Mouse (Mus musculus): ENCODE results near the gene Dock2. TPM values are rescaled to one million over a fixed set of nuclear protein-coding genes. Genes with fewer than 3 reads are reported as not detected.
"Not testable (repeated sequence)": the region's sequence is repeated elsewhere in the genome, so short reads cannot be mapped to it uniquely, and the experiment has no call there.

Gene Dock2
- 1.5 and 2.1 TPM in 2 replicates for polyA plus RNA-seq (2012; rRNA removed)

DNA sequence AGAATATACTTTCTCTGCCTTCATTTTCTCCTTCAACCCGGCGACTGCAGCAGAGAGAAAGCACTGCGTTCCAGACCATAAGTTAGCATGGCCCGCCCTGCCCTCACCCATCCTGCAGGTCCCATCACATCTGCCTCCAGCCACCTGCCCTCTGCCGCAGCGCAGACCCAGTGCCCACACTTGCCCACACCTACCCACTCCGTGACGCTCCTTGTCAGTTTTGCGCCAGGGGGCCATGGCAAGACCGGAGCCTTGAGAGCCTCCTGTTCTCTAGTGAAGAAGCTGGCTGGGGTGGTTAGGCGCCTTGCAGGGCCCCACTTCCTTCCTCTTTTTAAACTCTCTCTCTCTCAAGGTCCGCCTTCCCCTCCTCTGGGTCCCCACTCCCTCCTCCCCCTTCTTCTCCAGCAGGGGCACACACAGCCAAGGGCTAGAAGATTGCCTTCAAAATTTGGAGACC, at the start of gene Dock2:
Gene Dock2, minus strand, starts transcription at position 306 of the 457 bp plus-strand sequence.
- no peak for DNase-seq (ENCODE audit: extremely low spot score in 1 of 2, low spot score in 1 of 2)

DNA sequence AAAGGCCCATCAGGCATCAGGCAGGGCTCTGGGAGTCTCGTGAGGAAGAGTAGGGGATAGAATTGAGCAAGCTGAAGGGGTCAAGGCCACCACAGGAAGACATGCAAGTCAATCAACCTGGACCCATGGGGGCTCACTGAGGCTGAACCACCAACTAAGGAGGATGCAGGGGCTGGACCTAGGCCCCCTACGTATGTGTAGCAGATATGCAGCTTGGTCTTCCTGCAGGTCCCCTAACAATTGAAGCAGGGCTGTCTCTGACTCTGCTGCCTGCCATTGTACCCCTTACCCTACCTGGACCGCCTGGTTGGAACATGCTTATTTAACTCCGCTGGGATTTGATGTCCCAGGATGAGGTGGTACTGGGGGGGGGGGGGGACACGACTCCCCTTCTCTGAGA, 49.0 kb upstream of the Dock2 start:
- DNase-seq (ENCODE audit: extremely low spot score in 1 of 2, low spot score in 1 of 2): no peak

- no peak for DNase-seq (ENCODE audit: extremely low spot score in 1 of 2, low spot score in 1 of 2)
Measured at GRCm38 (mm10) chr11:34827803-34828202, 44.1 kb upstream of the Dock2 start.

DNA sequence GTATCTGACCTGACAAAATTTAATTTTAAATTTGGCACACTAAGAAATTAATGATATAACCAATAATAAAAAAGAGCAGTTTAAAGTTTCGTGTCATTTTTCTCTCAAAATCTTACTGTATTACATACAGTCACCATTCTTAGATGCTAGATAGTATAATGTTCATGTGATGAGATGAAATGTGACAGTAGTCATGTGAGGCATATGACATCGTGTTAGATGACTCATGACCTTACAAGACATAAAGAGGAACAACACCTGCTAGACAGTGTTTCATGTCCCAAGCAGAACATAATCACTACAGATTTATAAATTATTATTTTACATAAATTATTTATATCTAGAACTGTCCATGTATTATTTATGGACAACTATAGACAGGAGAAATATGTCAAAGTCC, 43.2 kb upstream of the Dock2 start:
- DNase-seq (ENCODE audit: extremely low spot score in 1 of 2, low spot score in 1 of 2): no peak

DNA sequence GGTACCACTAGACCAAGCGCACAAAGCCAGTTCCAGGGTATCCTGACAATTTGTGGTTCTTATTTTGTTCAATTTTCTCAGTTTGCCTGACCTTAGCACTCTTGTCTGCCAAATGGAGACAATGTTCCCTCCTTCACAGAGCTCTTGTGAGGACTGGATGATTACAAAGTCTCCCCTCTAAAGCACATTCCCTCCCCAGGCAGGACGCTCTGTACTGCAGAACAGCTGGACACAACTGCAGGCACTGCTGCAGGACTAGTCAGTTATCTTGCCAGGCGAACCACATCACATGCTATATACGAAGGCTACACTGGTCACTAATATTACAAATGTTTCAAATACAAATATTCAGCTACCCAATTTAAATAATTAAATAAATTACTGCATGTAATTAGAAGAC, 41.1 kb upstream of the Dock2 start:
- DNase-seq (ENCODE audit: extremely low spot score in 1 of 2, low spot score in 1 of 2): no peak

DNA sequence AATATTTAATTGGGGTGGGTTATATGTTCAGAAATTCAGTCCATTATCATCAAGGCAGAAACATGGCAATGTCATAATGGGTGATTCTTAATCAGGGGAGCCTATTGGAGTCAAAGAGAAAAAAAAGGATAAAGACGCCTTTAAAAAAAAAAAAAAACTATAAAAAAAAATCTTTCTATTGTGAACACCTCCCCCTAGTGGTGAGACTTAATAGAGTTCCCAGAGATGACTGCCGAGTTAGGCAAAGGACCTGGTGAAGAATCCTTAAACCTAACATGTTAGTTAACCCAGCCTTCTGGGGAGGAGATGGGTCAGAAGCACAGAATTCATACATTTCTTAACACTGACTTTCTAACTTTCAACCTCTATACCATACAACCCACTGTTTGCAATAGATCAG, 31.1 kb upstream of the Dock2 start:
- peak in 1 of 2 experiments; percentile 59 for DNase-seq (ENCODE audit: extremely low spot score in 1 of 2, low spot score in 1 of 2)

GRCm38 (mm10) chr11:34814319-34814718, 30.6 kb upstream of the Dock2 start:
- DNase-seq (ENCODE audit: extremely low spot score in 1 of 2, low spot score in 1 of 2): no peak

DNA sequence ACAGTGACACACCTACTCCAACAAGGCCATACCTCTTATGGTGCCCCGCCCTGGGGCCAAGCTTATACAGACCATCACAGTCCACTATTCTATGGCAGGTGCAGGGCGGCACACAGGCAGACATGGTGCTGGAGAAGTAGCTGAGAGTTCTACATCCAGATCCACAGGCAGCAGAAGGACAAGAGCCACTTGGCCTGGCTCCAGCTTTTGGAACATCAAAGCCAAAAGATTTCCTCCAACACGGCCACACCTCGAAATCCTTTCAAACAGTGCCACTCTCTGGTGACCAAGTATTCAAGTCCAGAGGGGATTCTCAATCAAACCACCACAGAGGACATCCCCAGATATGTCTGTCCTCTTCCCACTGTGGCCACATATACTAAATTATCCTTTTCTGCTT, 21.3 kb upstream of the Dock2 start:
- DNase-seq (ENCODE audit: extremely low spot score in 1 of 2, low spot score in 1 of 2): not testable (repeated sequence)

DNA sequence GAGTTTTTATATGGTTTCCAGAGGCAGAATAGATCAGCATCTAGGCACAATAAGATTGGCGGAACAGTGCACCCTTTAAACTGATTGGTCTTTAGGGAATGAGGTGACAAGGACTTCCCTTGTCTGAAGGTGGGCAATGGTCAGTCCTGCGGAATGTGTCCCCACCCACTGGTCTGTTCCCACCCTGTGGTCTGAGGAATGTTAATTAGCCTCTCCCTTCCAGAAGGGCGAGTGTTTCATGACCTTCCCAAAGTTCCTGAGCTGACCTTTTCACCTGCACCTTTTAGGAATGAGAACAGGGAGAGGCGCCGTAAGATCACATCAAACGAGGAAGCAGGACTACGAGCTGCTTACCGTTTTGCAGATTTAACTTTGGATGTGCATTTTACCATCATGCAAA, 14.4 kb upstream of the Dock2 start:
- not testable (repeated sequence) for DNase-seq (ENCODE audit: extremely low spot score in 1 of 2, low spot score in 1 of 2)

DNA sequence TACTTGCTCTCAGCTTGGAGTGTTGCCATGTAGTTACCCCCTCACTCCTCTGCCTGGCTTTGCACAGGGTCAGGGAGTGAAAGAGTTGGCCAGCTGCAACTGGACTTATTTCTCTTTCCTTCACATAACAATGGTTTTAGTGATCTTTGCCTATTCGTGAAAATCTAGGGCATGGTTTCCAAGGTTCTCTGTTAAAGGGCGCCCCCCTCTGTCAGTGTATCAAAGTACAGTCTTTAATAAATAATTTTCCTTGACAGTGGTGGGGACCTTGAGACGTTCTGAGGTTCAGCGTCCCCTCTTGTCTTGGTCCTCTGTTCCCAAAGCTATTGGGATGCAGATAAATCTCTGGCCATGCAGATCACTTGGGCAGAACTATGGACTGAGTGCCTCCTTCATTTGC, 12.4 kb upstream of the Dock2 start:
- DNase-seq (ENCODE audit: extremely low spot score in 1 of 2, low spot score in 1 of 2): peak in 1 of 2 experiments; percentile 50

GRCm38 (mm10) chr11:34791872-34792271, 8.2 kb upstream of the Dock2 start:
- no peak for DNase-seq (ENCODE audit: extremely low spot score in 1 of 2, low spot score in 1 of 2)

- DNase-seq (ENCODE audit: extremely low spot score in 1 of 2, low spot score in 1 of 2): no peak
Measured at GRCm38 (mm10) chr11:34784864-34785263, 1.2 kb upstream of the Dock2 start.

- no peak for DNase-seq (ENCODE audit: extremely low spot score in 1 of 2, low spot score in 1 of 2)
Measured at GRCm38 (mm10) chr11:34782516-34783430, 919 bp downstream of the Dock2 start.

GRCm38 (mm10) chr11:34780786-34781185, 2.9 kb downstream of the Dock2 start:
- DNase-seq (ENCODE audit: extremely low spot score in 1 of 2, low spot score in 1 of 2): no peak

DNA sequence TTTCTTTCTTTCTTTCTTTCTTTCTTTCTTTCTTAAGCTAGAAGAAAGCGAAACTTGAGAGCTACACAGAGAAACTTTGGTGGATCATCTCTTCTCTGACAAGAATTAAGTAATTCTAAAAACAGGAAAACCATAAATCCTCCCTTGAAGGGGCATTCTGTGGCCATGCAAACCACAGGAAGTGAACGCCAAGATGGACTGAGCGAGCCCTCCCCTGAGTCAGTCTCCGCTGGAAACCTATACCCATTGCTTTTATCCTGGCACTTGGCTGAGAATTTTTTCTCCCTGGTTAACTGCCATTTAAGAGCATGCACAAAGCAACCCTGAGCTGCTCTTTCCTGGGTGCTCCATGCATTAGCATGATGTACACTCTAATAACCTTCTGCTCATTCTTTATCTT, 3.7 kb downstream of the Dock2 start:
- no peak for DNase-seq (ENCODE audit: extremely low spot score in 1 of 2, low spot score in 1 of 2)

DNA sequence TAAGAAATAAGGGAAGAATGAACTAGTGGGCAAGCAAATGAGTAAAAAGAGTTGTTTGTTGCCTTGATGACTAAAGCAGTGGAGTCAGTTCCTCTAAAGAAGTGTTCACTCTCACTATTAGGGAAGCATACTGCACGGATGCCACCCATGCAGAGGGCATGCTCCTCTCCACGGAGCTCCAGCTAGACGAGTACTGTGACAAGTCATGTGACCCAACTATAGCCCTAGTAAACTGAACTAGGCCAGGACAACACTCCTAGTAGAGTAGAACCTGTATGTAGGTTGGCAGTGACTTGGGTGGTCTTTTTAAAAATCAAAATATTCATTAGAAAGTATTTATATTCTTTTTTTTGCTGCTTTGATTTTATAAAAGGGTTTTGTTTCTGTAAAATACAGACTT, 5.3 kb downstream of the Dock2 start:
- DNase-seq (ENCODE audit: extremely low spot score in 1 of 2, low spot score in 1 of 2): no peak

- no peak for DNase-seq (ENCODE audit: extremely low spot score in 1 of 2, low spot score in 1 of 2)
Measured at GRCm38 (mm10) chr11:34777529-34777928, 6.2 kb downstream of the Dock2 start.

- no peak for DNase-seq (ENCODE audit: extremely low spot score in 1 of 2, low spot score in 1 of 2)
Measured at GRCm38 (mm10) chr11:34776054-34776453, 7.6 kb downstream of the Dock2 start.

DNA sequence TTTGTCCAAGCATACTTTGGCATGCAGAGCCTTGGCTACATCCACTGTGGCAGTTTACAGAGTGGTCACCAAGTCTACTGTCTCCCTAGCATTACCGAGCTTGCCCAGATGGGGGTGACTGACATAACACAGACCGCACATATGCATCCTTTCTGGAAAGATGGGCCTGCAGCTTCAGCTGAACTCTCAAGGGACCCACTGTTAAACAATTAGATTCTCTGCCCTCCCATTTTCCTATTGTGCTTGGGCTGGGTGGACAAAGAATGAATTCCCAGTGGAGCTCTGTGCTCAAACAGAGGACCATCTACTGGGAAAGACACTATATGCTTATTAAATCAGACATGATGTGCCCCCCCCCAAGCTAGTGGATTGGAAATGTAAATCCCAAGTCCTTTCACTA, 9.1 kb downstream of the Dock2 start:
- no peak for DNase-seq (ENCODE audit: extremely low spot score in 1 of 2, low spot score in 1 of 2)

- no peak for DNase-seq (ENCODE audit: extremely low spot score in 1 of 2, low spot score in 1 of 2)
Measured at GRCm38 (mm10) chr11:34773304-34773895, 10.3 kb downstream of the Dock2 start.

- no peak for DNase-seq (ENCODE audit: extremely low spot score in 1 of 2, low spot score in 1 of 2)
Measured at GRCm38 (mm10) chr11:34771221-34771986, 12.3 kb downstream of the Dock2 start.

Measured in frontal cortex, adult 2 months (tissue).